Mouse (Mus musculus) neural tube, embryonic 13.5 days (tissue): ENCODE measurements at regions not wholly inside any gene's neighbourhood (a gene's known extent, or its start where the extent isn't known, plus 50 kb on each side); places are given as distances from the start of the nearest gene placed in this dataset.

Experiments used
- ATAC-seq: fragments of 200-750 bp; cut with Nextera tagmentation; 2 replicates; pipeline ENCODE4 v1.8.0; 2017; ENCODE audit warnings: low read depth, mild to moderate bottlenecking, moderate TSS enrichment, moderate library complexity
- H3K27ac ChIP-seq: fragments of 300-500 bp; sonication (generic); replicated peaks from 2 replicates; pipeline ENCODE4 v1.5.1; 2015; ENCODE audit warnings: moderate library complexity, mild to moderate bottlenecking, inconsistent platforms
- H3K27me3 ChIP-seq: fragments of 300-500 bp; sonication (generic); 2 replicates; pipeline ENCODE4 v1.6.1; 2015; ENCODE audit warnings: mild to moderate bottlenecking, inconsistent platforms
- H3K36me3 ChIP-seq: fragments of 300-500 bp; sonication (generic); 2 replicates; pipeline ENCODE4 v1.6.1; 2015; ENCODE audit warnings: mild to moderate bottlenecking, inconsistent platforms
- H3K4me1 ChIP-seq: fragments of 300-500 bp; sonication (generic); replicated peaks from 2 replicates; pipeline ENCODE4 v1.6.1; 2015; ENCODE audit warnings: inconsistent platforms
- H3K4me2 ChIP-seq: fragments of 300-500 bp; sonication (generic); 2 replicates; pipeline ENCODE4 v1.6.1; 2015; ENCODE audit warnings: inconsistent platforms, mild to moderate bottlenecking, moderate library complexity
- H3K4me3 ChIP-seq: fragments of 300-500 bp; sonication (generic); 2 replicates; pipeline ENCODE4 v1.5.1; 2015; ENCODE audit warnings: mild to moderate bottlenecking, inconsistent platforms
- H3K9ac ChIP-seq: fragments of 300-500 bp; sonication (generic); 2 replicates; pipeline ENCODE4 v1.6.1; 2015; ENCODE audit warnings: moderate library complexity, mild to moderate bottlenecking, inconsistent platforms
- H3K9me3 ChIP-seq: fragments of 300-500 bp; sonication (generic); 2 replicates; pipeline ENCODE4 v1.6.1; 2016; ENCODE audit warnings: inconsistent platforms
- WGBS: fragments of 180-500 bp; shearing (Covaris S2); methylation state at CpG from one replicate; pipeline ENCODE4 v1.1.7; 2015; 5-methylcytosine and 5-hydroxymethylcytosine counted together

GRCm38 (mm10) chr13:90584766-90585165 is 320.4 kb downstream of the Atp6ap1l start:
- Histone ChIP-seq H3K36me3 (no peaks in the 10 kb centered on the region), H3K27ac (no peak overlapping the region), H3K4me2 (no peak overlapping the region), H3K9ac (no peak overlapping the region), H3K4me3 (no peak overlapping the region), H3K4me1 (no peaks in the 10 kb centered on the region), H3K9me3 (no peaks in the 10 kb centered on the region), H3K27me3 (no peaks in the 10 kb centered on the region)
- 88% methylated on average over 2 of the region's 2 CpGs for WGBS
- ATAC-seq = no peak

DNA sequence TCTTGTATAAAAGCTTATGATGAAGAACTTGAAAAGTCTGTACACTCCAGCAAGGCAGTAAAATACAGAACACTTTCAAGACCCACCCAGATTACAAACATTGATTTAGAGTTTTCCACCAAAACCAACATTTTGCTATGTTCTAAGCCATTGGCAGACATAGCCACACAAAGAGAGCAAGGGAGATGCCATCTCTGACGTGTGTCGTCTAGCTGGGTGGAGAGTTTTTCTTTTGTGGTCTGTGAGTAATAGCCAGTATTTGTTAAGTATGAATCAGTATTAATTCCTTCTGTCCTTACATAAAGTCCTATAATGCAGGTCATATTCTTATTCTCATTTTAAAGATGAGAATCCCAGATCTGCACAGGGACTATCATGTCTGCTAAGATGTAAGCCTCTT is 329.8 kb downstream of the Atp6ap1l start:
- Histone ChIP-seq H3K4me1 (no peaks in the 10 kb centered on the region), H3K9me3 (no peaks in the 10 kb centered on the region), H3K27ac (no peak overlapping the region), H3K4me2 (no peak overlapping the region), H3K9ac (no peak overlapping the region), H3K4me3 (no peak overlapping the region), H3K27me3 (no peaks in the 10 kb centered on the region), H3K36me3 (no peaks in the 10 kb centered on the region)
- WGBS = 89% methylated on average over 2 of the region's 2 CpGs
- no peak for ATAC-seq

DNA sequence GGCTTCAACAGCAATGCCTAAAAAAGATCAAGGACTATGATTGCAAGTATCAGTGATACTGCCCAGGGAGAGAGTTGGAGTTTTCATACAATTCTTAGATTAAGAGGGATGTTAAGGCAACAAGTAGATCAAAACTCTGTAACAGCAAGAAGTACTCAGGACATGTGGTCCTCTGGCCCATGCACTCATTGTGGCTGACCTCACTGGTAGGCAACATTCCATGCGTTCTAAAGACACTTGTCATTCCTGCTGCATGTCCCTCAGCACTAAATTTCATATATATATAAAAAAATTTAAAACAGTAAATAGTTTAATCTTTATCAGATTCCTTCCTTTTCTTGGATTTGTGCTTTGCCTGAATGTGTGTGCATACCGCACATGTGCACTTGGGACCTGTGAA is 332.6 kb downstream of the Atp6ap1l start:
- H3K27ac ChIP-seq = no peak overlapping the region
- no peak for ATAC-seq
- H3K4me2 ChIP-seq = no peak overlapping the region
- H3K36me3 ChIP-seq = no peaks in the 10 kb centered on the region
- WGBS = 93% methylated on average over 2 of the region's 2 CpGs
- no peaks in the 10 kb centered on the region for H3K27me3 ChIP-seq
- no peaks in the 10 kb centered on the region for H3K4me1 ChIP-seq
- H3K9ac ChIP-seq = no peak overlapping the region
- no peak overlapping the region for H3K4me3 ChIP-seq
- H3K9me3 ChIP-seq = no peaks in the 10 kb centered on the region

DNA sequence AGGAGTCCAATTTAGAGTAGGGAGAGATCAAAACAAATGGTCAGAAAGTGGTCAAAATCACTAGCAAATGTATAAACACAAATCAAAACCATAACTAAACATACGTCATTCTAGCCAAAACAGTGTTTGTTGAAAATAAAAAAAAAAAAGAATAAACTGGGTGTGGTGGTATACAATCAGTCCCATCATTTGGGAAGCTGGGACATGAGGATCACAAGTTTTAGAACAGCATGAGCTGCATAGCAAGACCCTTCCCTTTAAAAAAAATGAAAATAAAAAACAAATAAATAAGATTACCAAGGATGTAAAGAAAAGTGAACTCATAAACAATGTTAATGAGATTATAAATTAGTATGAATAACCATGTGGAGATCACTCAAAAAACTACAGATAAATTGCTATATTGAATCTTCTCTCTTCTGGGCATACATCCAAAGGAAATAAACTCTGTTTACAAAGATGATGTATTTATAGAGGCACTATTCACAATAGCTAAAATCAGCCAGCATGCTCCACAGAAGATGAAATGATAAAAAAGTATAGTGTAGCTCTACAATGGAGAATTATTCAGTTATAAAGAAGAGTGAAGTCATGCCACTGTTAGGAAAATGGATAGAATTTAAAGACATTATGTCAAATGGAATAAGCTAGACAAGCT is 341.8 kb downstream of the Atp6ap1l start:
- H3K27ac ChIP-seq = no peak overlapping the region
- no peak overlapping the region for H3K9ac ChIP-seq
- no peaks in the 10 kb centered on the region for H3K9me3 ChIP-seq
- H3K4me1 ChIP-seq = no peaks in the 10 kb centered on the region
- H3K4me2 ChIP-seq = no peak overlapping the region
- no peak overlapping the region for H3K4me3 ChIP-seq
- ATAC-seq = no peak
- no peaks in the 10 kb centered on the region for H3K27me3 ChIP-seq
- WGBS = 85% methylated on average over 1 of the region's 1 CpGs
- H3K36me3 ChIP-seq = no peaks in the 10 kb centered on the region

DNA sequence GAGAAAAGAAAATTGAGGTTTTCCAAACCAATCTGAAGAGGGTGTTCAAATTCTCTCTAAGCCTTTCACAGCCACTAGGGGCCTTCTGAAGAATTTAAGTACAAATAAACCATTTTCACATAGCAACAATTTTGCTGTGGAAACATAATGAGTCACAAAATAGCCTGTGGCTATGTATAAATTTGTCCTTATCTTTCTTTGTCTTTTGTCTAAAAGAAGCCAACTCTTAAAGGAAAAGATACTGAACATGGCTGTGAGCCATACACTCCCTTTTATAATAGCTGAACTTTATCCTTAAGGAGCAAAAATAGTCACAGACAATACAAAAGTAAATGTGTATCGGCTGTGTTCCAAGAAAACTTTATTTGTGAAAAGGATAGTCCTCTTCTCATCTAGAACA is 345.1 kb downstream of the Atp6ap1l start:
- no peaks in the 10 kb centered on the region for H3K36me3 ChIP-seq
- 89% methylated on average over 1 of the region's 1 CpGs for WGBS
- H3K27ac ChIP-seq = no peak overlapping the region
- H3K9ac ChIP-seq = no peak overlapping the region
- no peaks in the 10 kb centered on the region for H3K4me1 ChIP-seq
- H3K4me2 ChIP-seq = no peak overlapping the region
- no peaks in the 10 kb centered on the region for H3K27me3 ChIP-seq
- H3K9me3 ChIP-seq = no peaks in the 10 kb centered on the region
- no peak for ATAC-seq
- H3K4me3 ChIP-seq = no peak overlapping the region

GRCm38 (mm10) chr13:90559481-90559880 is 345.7 kb downstream of the Atp6ap1l start:
- no peak for ATAC-seq
- 89% methylated on average over 2 of the region's 2 CpGs for WGBS

GRCm38 (mm10) chr13:90551166-90551565 is 354.0 kb downstream of the Atp6ap1l start:
- Histone ChIP-seq H3K4me2 (no peak overlapping the region), H3K9ac (no peak overlapping the region), H3K4me3 (no peak overlapping the region), H3K9me3 (no peaks in the 10 kb centered on the region), H3K36me3 (no peaks in the 10 kb centered on the region), H3K4me1 (no peaks in the 10 kb centered on the region), H3K27ac (no peak overlapping the region), H3K27me3 (no peaks in the 10 kb centered on the region)
- 82% methylated on average over 2 of the region's 2 CpGs for WGBS
- ATAC-seq = no peak

More at GRCm38 (mm10) chr13:90559481-90559880, 345.7 kb downstream of the Atp6ap1l start:
- no peak overlapping the region for H3K4me2 ChIP-seq
- H3K9me3 ChIP-seq = no peaks in the 10 kb centered on the region
- H3K36me3 ChIP-seq = no peaks in the 10 kb centered on the region
- H3K4me3 ChIP-seq = no peak overlapping the region
- H3K9ac ChIP-seq = no peak overlapping the region
- no peaks in the 10 kb centered on the region for H3K4me1 ChIP-seq
- H3K27ac ChIP-seq = no peak overlapping the region
- H3K27me3 ChIP-seq = no peaks in the 10 kb centered on the region

GRCm38 (mm10) chr13:90546288-90547035 is 358.7 kb downstream of the Atp6ap1l start:
- Histone ChIP-seq H3K27ac (no peak overlapping the region), H3K9me3 (no peaks in the 10 kb centered on the region), H3K9ac (no peak overlapping the region), H3K4me3 (no peak overlapping the region), H3K36me3 (no peaks in the 10 kb centered on the region), H3K4me1 (no peaks in the 10 kb centered on the region), H3K4me2 (no peak overlapping the region), H3K27me3 (no peaks in the 10 kb centered on the region)
- ATAC-seq = no peak
- WGBS = 63% methylated on average over 1 of the region's 1 CpGs

DNA sequence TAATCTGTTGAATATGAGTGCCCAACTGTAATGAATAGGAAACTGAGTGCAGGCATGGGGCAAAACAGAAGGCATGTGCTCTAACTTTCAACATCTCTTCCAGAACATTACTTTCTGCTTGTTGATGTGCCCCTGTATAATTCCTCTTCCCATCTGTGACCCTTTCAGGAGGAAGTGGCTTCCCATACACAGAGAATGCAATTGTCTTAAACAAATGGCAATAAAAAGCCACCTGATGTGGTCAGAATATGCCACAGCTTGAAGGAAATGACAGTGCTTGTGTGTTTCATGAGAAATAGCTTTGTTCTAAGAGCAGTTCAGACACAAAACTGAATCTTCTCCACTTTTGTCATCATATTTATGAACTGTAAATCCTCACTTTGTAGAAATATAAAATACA is 359.3 kb downstream of the Atp6ap1l start:
- Histone ChIP-seq H3K9ac (no peak overlapping the region), H3K4me3 (no peak overlapping the region), H3K27me3 (no peaks in the 10 kb centered on the region), H3K4me1 (no peaks in the 10 kb centered on the region), H3K36me3 (no peaks in the 10 kb centered on the region), H3K27ac (no peak overlapping the region), H3K9me3 (no peaks in the 10 kb centered on the region), H3K4me2 (no peak overlapping the region)
- ATAC-seq = no peak

DNA sequence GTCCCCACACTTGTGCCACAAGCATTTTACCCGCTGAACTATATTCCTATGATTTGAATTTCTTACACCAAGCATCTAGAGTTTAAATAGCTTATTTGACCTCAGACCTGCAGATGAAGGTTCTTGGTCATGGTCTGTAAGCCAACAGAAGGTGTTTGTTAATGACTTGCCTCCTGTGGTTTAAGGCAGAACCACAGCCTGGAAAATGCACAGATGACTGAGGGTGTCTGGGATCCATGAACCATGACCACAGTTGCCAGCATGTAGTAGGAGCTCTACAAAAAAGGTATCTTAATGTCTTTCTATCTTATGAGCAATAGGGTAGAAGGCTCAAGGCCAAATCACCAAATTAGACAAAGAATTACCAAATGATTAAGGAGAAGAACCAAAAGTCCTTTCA is 367.6 kb downstream of the Atp6ap1l start:
- Histone ChIP-seq H3K4me1 (no peaks in the 10 kb centered on the region), H3K9ac (no peak overlapping the region), H3K27ac (no peak overlapping the region), H3K36me3 (no peaks in the 10 kb centered on the region), H3K4me3 (no peak overlapping the region), H3K9me3 (no peaks in the 10 kb centered on the region; the same call in 1 of the 2 replicates), H3K27me3 (no peaks in the 10 kb centered on the region), H3K4me2 (no peak overlapping the region)
- ATAC-seq = no peak
- 98% methylated on average over 1 of the region's 1 CpGs for WGBS

- Histone ChIP-seq H3K4me1 (no peaks in the 10 kb centered on the region), H3K27ac (no peak overlapping the region), H3K9ac (no peak overlapping the region), H3K4me3 (no peak overlapping the region), H3K4me2 (no peak overlapping the region), H3K27me3 (no peaks in the 10 kb centered on the region), H3K9me3 (no peaks in the 10 kb centered on the region), H3K36me3 (no peaks in the 10 kb centered on the region)
- 91% methylated on average over 3 of the region's 3 CpGs for WGBS
- no peak for ATAC-seq
Measured at GRCm38 (mm10) chr13:90526998-90527397, 378.2 kb downstream of the Atp6ap1l start.

DNA sequence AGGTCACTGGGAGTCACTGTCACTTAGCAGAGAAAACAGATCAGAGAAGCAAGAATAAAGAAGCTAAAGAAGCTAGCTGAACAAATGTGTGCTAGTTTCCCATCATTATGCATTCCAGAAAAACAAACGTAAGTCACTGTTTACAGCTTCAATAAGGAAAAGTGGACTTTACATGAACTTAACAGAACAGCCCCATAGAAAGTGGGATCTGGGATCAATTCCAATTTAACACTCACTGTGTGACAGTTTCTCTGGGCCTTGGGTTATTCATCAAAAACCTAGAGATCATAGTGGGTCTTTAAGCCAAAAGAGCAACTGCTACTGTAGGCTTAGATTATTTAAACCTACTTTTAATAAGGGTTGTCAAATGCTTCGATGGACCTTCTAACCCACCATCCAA is 379.4 kb downstream of the Atp6ap1l start:
- Histone ChIP-seq H3K36me3 (no peaks in the 10 kb centered on the region), H3K4me3 (no peak overlapping the region), H3K4me2 (no peak overlapping the region), H3K4me1 (no peaks in the 10 kb centered on the region), H3K27ac (no peak overlapping the region), H3K9me3 (no peaks in the 10 kb centered on the region), H3K27me3 (no peaks in the 10 kb centered on the region), H3K9ac (no peak overlapping the region)
- 77% methylated on average over 2 of the region's 2 CpGs for WGBS
- ATAC-seq = no peak

DNA sequence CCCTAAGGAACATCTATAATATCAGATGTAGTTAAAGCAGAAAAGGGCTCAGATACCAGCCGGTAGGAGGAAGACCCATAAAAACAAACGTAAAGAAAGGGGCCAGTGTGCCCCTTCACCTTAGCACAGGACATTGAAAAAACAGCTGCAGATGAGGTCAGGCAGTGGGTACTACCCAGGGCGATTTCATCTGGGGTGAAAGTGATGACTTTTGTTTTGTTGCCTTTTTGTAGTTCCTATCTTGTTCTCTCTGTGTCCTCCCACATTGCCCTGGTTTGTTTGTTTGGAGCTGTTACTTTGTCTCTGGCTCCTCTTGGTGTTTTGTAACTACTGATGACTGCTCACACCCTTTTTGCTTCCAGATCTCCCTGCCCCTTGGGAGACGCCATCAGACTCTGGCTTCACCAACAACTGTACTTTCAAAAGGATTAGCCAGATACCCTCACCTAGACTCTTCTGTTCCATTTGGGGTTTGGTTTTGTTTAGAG is 383.4 kb downstream of the Atp6ap1l start:
- Histone ChIP-seq H3K4me3 (no peak overlapping the region), H3K4me1 (no peaks in the 10 kb centered on the region), H3K4me2 (no peak overlapping the region), H3K9ac (no peak overlapping the region), H3K27me3 (no peaks in the 10 kb centered on the region), H3K27ac (no peak overlapping the region), H3K36me3 (no peaks in the 10 kb centered on the region), H3K9me3 (no peaks in the 10 kb centered on the region)
- 50% methylated on average over 4 of the region's 4 CpGs for WGBS
- ATAC-seq = no peak
